Mouse (Mus musculus) midbrain, embryonic 11.5 days (tissue): ENCODE results near the gene Paqr7. TPM values are rescaled to one million over a fixed set of nuclear protein-coding genes. Genes with fewer than 3 reads are reported as not detected.

ENCODE experiments used
- ATAC-seq: fragments of 200-750 bp; cut with Nextera tagmentation; 2 replicates; pipeline ENCODE4 v1.8.0; 2017; ENCODE audit warnings: moderate TSS enrichment, moderate library complexity; ENCODE audit not compliant: low FRiP score
- DNase-seq: peaks from one replicate; pipeline ENCODE4 v3.0.0; 2015; ENCODE audit warnings: low spot score; ENCODE audit errors: missing footprints
- H3K27ac ChIP-seq: fragments of 300-500 bp; sonication (generic); 2 replicates; pipeline ENCODE4 v1.5.1; 2014; ENCODE audit warnings: low read depth, low read length
- H3K27me3 ChIP-seq: fragments of 300-500 bp; sonication (generic); 2 replicates; pipeline ENCODE4 v1.6.1; 2014; ENCODE audit warnings: mild to moderate bottlenecking, low read length, moderate library complexity, mixed read lengths; ENCODE audit not compliant: control insufficient read depth, insufficient read depth
- H3K36me3 ChIP-seq: fragments of 300-500 bp; sonication (generic); 2 replicates; pipeline ENCODE4 v1.6.1; 2014; ENCODE audit warnings: mild to moderate bottlenecking, low read length, moderate library complexity, mixed read lengths; ENCODE audit not compliant: control insufficient read depth, insufficient read depth
- H3K4me1 ChIP-seq: fragments of 300-500 bp; sonication (generic); 2 replicates; pipeline ENCODE4 v1.6.1; 2014; ENCODE audit warnings: low read length; ENCODE audit not compliant: control insufficient read depth, insufficient read depth
- H3K4me2 ChIP-seq: fragments of 300-500 bp; sonication (generic); 2 replicates; pipeline ENCODE4 v1.6.1; 2014; ENCODE audit warnings: mild to moderate bottlenecking, moderate library complexity
- H3K4me3 ChIP-seq: fragments of 300-500 bp; sonication (generic); 2 replicates; pipeline ENCODE4 v1.5.1; 2014; ENCODE audit warnings: low read depth, low read length
- H3K9ac ChIP-seq: fragments of 300-500 bp; sonication (generic); 2 replicates; pipeline ENCODE4 v1.6.1; 2014; ENCODE audit warnings: low read length
- H3K9me3 ChIP-seq: fragments of 300-500 bp; sonication (generic); 2 replicates; pipeline ENCODE4 v1.6.1; 2016; ENCODE audit warnings: low read length; ENCODE audit not compliant: control insufficient read depth
- WGBS: fragments of 180-500 bp; shearing (Covaris S2); extraction: QIAGEN DNeasy Blood & Tissue Kit; methylation state at CpG from one replicate; pipeline ENCODE4 v1.1.7; 2014; 5-methylcytosine and 5-hydroxymethylcytosine counted together
- polyA plus RNA-seq: library from polyadenylated mRNA; unstranded; fragments of >200 nt; fragmentation: Nextera tagmentation; extraction: Ambion mirVana; gene quantifications from 2 replicates; pipeline ENCODE4 v1.2.1, GENCODE M21; 2014

The Paqr7 gene
- polyA plus RNA-seq, 1 experiment from 2014 or later = 1.3 TPM

DNA sequence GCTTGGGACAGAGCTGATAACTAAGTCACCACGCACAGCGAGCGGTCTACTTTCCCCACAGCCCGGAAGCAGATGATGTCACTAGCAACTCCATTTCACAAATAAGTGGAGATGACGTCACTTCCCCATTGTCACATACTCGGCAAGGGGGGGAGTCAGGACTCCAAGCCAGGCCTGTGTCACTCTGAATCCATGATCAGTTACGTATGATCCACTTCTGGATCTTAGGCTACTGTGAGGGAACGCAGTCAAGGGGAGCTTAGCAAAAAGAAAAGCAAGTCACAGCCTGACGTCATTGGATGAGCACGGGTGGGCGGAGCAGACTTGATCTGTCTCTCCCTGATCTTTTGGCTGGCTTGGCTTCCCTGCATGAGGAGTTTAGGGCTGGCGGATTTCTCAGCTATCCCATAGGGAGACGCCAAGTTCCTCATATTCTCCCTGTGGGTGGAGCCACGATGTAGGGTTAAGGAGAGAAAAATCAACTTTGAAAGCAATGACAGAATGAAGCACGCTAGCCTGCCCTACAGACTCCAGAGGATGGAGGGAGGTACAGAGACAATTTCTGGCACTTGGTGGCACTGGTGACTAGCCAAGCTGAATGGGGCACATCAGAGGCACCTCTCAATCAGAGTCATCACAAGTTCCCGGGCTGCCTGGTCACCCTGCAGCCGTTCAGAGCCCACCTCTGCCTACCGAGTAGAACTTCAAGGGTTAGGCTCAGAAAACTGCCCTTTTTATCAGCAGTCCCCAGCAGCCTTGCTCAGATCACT is 51.9 kb downstream of the Paqr7 start:
- Histone ChIP-seq H3K4me2 (no peak overlapping the region), H3K4me3 (no peak overlapping the region), H3K27ac (no peak overlapping the region), H3K4me1 (peaks cover 12% of the 10 kb centered on the region), H3K9ac (no peak overlapping the region), H3K9me3 (peaks cover 6% of the 10 kb centered on the region; the same call in 1 of the 2 replicates), H3K36me3 (peaks cover 16% of the 10 kb centered on the region), H3K27me3 (no peaks in the 10 kb centered on the region)
- DNase-seq (no peak), ATAC-seq (no peak)
- 71% methylated on average over 18 of the region's 18 CpGs for WGBS

- over 99% methylated on average over 8 of the region's 8 CpGs for WGBS
- peaks cover 12% of the 10 kb centered on the region for H3K4me1 ChIP-seq
- peaks cover 6% of the 10 kb centered on the region; the same call in 1 of the 2 replicates for H3K9me3 ChIP-seq
- no peak for DNase-seq
- H3K9ac ChIP-seq = no peak overlapping the region
- peaks cover 9% of the 10 kb centered on the region for H3K36me3 ChIP-seq
- no peak overlapping the region for H3K27ac ChIP-seq
- no peak for ATAC-seq
- no peak overlapping the region for H3K4me2 ChIP-seq
- no peak overlapping the region for H3K4me3 ChIP-seq
- H3K27me3 ChIP-seq = no peaks in the 10 kb centered on the region
Observed at GRCm38 (mm10) chr4:134549899-134550298, 53.4 kb downstream of the Paqr7 start.

GRCm38 (mm10) chr4:134551494-134552316 is 55.2 kb downstream of the Paqr7 start, which contains the start of gene Selenon:
Selenon (minus strand) TSS chr4:134552166.
- peak within 1 kb of the TSS; percentile 97 for H3K9ac ChIP-seq
- under 1% methylated on average over 49 of the region's 67 CpGs for WGBS
- DNase-seq (peak; percentile 95), ATAC-seq (peak; percentile 91)
- H3K27me3 ChIP-seq = no peaks in the 10 kb centered on the region
- H3K27ac ChIP-seq = peak within 1 kb of the TSS; percentile 80
- peak within 1 kb of the TSS; percentile 51 for H3K4me2 ChIP-seq
- H3K36me3 ChIP-seq = peaks cover 9% of the 10 kb centered on the region
- peaks cover 12% of the 10 kb centered on the region for H3K4me1 ChIP-seq
- H3K9me3 ChIP-seq = peaks cover 6% of the 10 kb centered on the region; the same call in 1 of the 2 replicates
- peak within 1 kb of the TSS; percentile 83 for H3K4me3 ChIP-seq

GRCm38 (mm10) chr4:134553631-134554030 is 57.1 kb downstream of the Paqr7 start:
- Histone ChIP-seq H3K27me3 (no peaks in the 10 kb centered on the region), H3K9me3 (peaks cover 6% of the 10 kb centered on the region; the same call in 1 of the 2 replicates), H3K36me3 (peaks cover 9% of the 10 kb centered on the region), H3K27ac (no peak overlapping the region), H3K4me1 (peaks cover 18% of the 10 kb centered on the region), H3K4me2 (no peak overlapping the region), H3K4me3 (no peak overlapping the region), H3K9ac (no peak overlapping the region)
- no peak for DNase-seq
- no peak for ATAC-seq
- WGBS = 83% methylated on average over 1 of the region's 1 CpGs

DNA sequence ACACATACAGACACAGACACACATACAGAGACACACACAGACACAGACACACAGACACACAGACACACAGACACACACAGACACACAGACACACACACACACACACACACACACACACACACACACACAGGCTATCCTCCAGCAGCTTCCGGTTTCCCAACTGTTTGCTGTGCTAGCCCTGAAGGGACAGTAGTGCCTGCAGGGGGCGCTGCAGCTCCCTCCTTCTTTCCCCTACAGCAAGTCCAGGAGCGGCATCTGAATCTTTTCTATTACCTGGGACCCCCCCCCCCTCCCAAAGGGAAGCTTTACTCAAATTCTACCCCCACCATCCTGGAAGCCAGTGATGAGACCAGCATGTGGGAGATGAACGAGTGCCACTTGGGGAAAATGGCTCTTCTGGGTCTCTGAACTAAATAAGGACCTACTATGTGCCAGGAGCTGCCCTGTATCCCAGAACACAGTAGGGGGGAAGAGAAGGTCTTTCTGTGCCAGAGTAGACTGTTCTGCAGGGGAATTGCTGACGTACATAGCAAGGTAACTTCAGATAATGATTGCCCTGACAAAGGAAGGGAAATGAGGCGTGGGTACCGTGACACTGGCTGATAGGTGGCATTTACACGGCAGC is 59.6 kb downstream of the Paqr7 start:
- no peaks in the 10 kb centered on the region for H3K9me3 ChIP-seq
- ATAC-seq (no peak), DNase-seq (no peak)
- peaks cover 13% of the 10 kb centered on the region for H3K4me1 ChIP-seq
- H3K36me3 ChIP-seq = no peaks in the 10 kb centered on the region
- 71% methylated on average over 8 of the region's 8 CpGs for WGBS
- no peaks in the 10 kb centered on the region for H3K27me3 ChIP-seq
- no peak overlapping the region for H3K27ac ChIP-seq
- H3K9ac ChIP-seq = no peak overlapping the region
- no peak overlapping the region for H3K4me3 ChIP-seq
- no peak overlapping the region for H3K4me2 ChIP-seq

- no peaks in the 10 kb centered on the region for H3K36me3 ChIP-seq
- H3K9me3 ChIP-seq = no peaks in the 10 kb centered on the region
- H3K4me3 ChIP-seq = no peak overlapping the region
- no peaks in the 10 kb centered on the region for H3K27me3 ChIP-seq
- no peak overlapping the region for H3K4me2 ChIP-seq
- DNase-seq (peak; percentile 89), ATAC-seq (no peak)
- no peak overlapping the region for H3K27ac ChIP-seq
- WGBS = 14% methylated on average over 15 of the region's 16 CpGs
- H3K9ac ChIP-seq = peak overlapping the region; percentile 24; the same call in 1 of the 2 replicates
- H3K4me1 ChIP-seq = peaks cover 6% of the 10 kb centered on the region
Observed at GRCm38 (mm10) chr4:134557626-134558249, 61.2 kb downstream of the Paqr7 start.

DNA sequence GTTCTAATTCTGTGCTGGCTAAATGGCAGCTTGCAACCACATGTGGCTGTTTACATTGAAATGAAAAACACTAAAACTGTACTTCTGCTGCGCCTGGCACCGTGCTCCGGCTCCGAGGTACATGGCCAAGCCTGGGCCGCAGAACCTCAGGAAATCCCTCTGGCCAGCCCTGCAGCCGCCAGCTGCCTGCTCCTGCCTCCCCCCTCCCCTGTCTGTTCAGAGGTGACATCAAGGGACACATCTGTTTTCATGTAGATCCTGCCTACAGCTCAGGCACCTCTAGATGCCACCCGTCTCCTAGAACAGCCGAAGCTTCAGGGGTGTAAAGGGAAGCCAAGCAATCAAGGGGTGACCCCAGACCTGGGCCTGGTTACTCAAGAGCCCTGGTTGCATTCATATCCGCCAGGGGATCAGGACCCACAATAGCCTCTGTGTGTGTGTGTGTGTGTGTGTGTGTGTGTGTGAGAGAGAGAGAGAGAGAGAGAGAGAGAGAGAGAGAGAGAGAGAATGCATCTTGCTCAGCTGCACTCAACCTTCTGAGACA is 62.1 kb downstream of the Paqr7 start:
- ATAC-seq = no peak

DNA sequence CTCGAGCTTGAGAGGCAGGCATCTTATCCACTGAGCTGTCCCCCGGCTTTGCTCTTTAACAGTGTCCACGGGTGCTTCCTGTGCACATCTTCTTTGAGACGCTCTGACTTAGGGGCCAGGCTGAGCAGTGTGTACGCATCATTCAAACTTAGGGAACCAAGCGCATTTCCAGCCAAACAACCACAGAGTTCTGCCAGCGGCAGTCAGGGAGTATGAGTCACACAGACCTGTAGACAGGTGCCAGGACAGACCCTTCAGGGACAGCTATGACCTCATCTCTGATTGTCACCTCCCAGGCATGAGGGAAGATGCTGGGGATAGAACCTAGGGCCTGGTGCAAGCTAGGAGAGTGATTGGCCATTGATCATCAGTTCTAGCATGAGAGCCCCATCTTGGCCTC is 62.7 kb downstream of the Paqr7 start:
- no peak overlapping the region for H3K4me2 ChIP-seq

More for the DNA sequence above, 62.1 kb downstream of the Paqr7 start:
- H3K4me3 ChIP-seq = no peak overlapping the region
- no peaks in the 10 kb centered on the region for H3K9me3 ChIP-seq
- H3K27ac ChIP-seq = no peak overlapping the region
- DNase-seq = no peak
- H3K9ac ChIP-seq = no peak overlapping the region
- H3K27me3 ChIP-seq = no peaks in the 10 kb centered on the region
- no peak overlapping the region for H3K4me2 ChIP-seq
- 65% methylated on average over 9 of the region's 9 CpGs for WGBS
- peaks cover 6% of the 10 kb centered on the region for H3K4me1 ChIP-seq
- no peaks in the 10 kb centered on the region for H3K36me3 ChIP-seq

More for the DNA sequence above, 62.7 kb downstream of the Paqr7 start:
- Histone ChIP-seq H3K9ac (no peak overlapping the region), H3K9me3 (no peaks in the 10 kb centered on the region), H3K4me1 (peaks cover 6% of the 10 kb centered on the region), H3K36me3 (no peaks in the 10 kb centered on the region), H3K4me3 (no peak overlapping the region), H3K27me3 (no peaks in the 10 kb centered on the region), H3K27ac (no peak overlapping the region)
- DNase-seq (no peak), ATAC-seq (no peak)
- WGBS = 83% methylated on average over 7 of the region's 7 CpGs
